Mouse (Mus musculus) hindbrain, embryonic 12.5 days (tissue): Measurements from ENCODE around the gene Aire. TPM values are rescaled to one million over a fixed set of nuclear protein-coding genes. Genes with fewer than 3 reads are reported as not detected.

Experiments used
- ATAC-seq: fragments of 200-750 bp; cut with Nextera tagmentation; 2 replicates; pipeline ENCODE4 v1.8.0; 2017; ENCODE audit warnings: moderate TSS enrichment; ENCODE audit not compliant: low FRiP score
- H3K27ac ChIP-seq: fragments of 300-500 bp; sonication (generic); 2 replicates; pipeline ENCODE4 v1.5.1; 2016; ENCODE audit warnings: mild to moderate bottlenecking
- H3K27me3 ChIP-seq: fragments of 300-500 bp; sonication (generic); 2 replicates; pipeline ENCODE4 v1.6.1; 2016; ENCODE audit warnings: mild to moderate bottlenecking
- H3K36me3 ChIP-seq: fragments of 300-500 bp; sonication (generic); 2 replicates; pipeline ENCODE4 v1.6.1; 2016; ENCODE audit warnings: mild to moderate bottlenecking
- H3K4me1 ChIP-seq: fragments of 300-500 bp; sonication (generic); 2 replicates; pipeline ENCODE4 v1.6.1; 2016
- H3K4me2 ChIP-seq: fragments of 300-500 bp; sonication (generic); replicated peaks from 2 replicates; pipeline ENCODE4 v1.6.1; 2016; ENCODE audit warnings: mild to moderate bottlenecking
- H3K4me3 ChIP-seq: fragments of 300-500 bp; sonication (generic); 2 replicates; pipeline ENCODE4 v1.5.1; 2016; ENCODE audit warnings: mild to moderate bottlenecking
- H3K9ac ChIP-seq: fragments of 300-500 bp; sonication (generic); 2 replicates; pipeline ENCODE4 v1.6.1; 2016; ENCODE audit warnings: mild to moderate bottlenecking, moderate library complexity
- H3K9me3 ChIP-seq: fragments of 300-500 bp; sonication (generic); replicated peaks from 2 replicates; pipeline ENCODE4 v1.6.1; 2016; ENCODE audit warnings: mild to moderate bottlenecking
- WGBS: fragments of 180-500 bp; shearing (Covaris S2); methylation state at CpG from one replicate; pipeline ENCODE4 v1.1.7; 2016; 5-methylcytosine and 5-hydroxymethylcytosine counted together
- polyA plus RNA-seq: library from polyadenylated mRNA; unstranded; fragments of >200 nt; fragmentation: Nextera tagmentation; extraction: Ambion mirVana; gene quantifications from 2 replicates; pipeline ENCODE4 v1.2.1, GENCODE M21; 2016

The Aire gene
- polyA plus RNA-seq, 1 experiment from 2014 or later, result 0.23 TPM

GRCm38 (mm10) chr10:78001796-78002195 lies 41.6 kb downstream of the Aire start:
- H3K4me2 ChIP-seq, result no peak overlapping the region
- peaks cover 8% of the 10 kb centered on the region for H3K4me1 ChIP-seq
- no peaks in the 10 kb centered on the region for H3K27me3 ChIP-seq
- H3K4me3 ChIP-seq, result no peak overlapping the region
- no peak for ATAC-seq
- 96% methylated on average over 11 of the region's 11 CpGs for WGBS
- no peaks in the 10 kb centered on the region for H3K9me3 ChIP-seq
- H3K9ac ChIP-seq, result no peak overlapping the region
- peaks cover 70% of the 10 kb centered on the region for H3K36me3 ChIP-seq
- no peak overlapping the region for H3K27ac ChIP-seq

GRCm38 (mm10) chr10:78000200-78000599 lies 43.2 kb downstream of the Aire start:
- H3K36me3 ChIP-seq, result peaks cover 86% of the 10 kb centered on the region
- 92% methylated on average over 5 of the region's 5 CpGs for WGBS

GRCm38 (mm10) chr10:77995639-77996038 lies 47.8 kb downstream of the Aire start:
- Histone ChIP-seq H3K9ac (no peak overlapping the region), H3K36me3 (peaks cover 92% of the 10 kb centered on the region), H3K27ac (no peak overlapping the region), H3K4me3 (no peak overlapping the region), H3K9me3 (no peaks in the 10 kb centered on the region), H3K27me3 (no peaks in the 10 kb centered on the region), H3K4me2 (no peak overlapping the region), H3K4me1 (no peaks in the 10 kb centered on the region)
- WGBS, result 98% methylated on average over 3 of the region's 3 CpGs
- no peak for ATAC-seq

More at GRCm38 (mm10) chr10:78000200-78000599, 43.2 kb downstream of the Aire start:
- Histone ChIP-seq H3K4me3 (no peak overlapping the region), H3K27me3 (no peaks in the 10 kb centered on the region), H3K9ac (no peak overlapping the region), H3K4me2 (no peak overlapping the region), H3K9me3 (no peaks in the 10 kb centered on the region), H3K27ac (no peak overlapping the region), H3K4me1 (no peaks in the 10 kb centered on the region)
- no peak for ATAC-seq

- H3K27ac ChIP-seq, result no peak overlapping the region
- no peak for ATAC-seq
- H3K4me2 ChIP-seq, result no peak overlapping the region
- no peaks in the 10 kb centered on the region for H3K4me1 ChIP-seq
- H3K36me3 ChIP-seq, result peaks cover 53% of the 10 kb centered on the region
- 78% methylated on average over 5 of the region's 5 CpGs for WGBS
- H3K9ac ChIP-seq, result no peak overlapping the region
- no peak overlapping the region for H3K4me3 ChIP-seq
- no peaks in the 10 kb centered on the region for H3K27me3 ChIP-seq
- no peaks in the 10 kb centered on the region for H3K9me3 ChIP-seq
Measured at GRCm38 (mm10) chr10:77985775-77986174, 57.6 kb downstream of the Aire start.

GRCm38 (mm10) chr10:77984660-77985059 lies 58.8 kb downstream of the Aire start:
- no peaks in the 10 kb centered on the region for H3K9me3 ChIP-seq
- H3K4me3 ChIP-seq, result no peak overlapping the region
- no peak overlapping the region for H3K9ac ChIP-seq
- H3K36me3 ChIP-seq, result peaks cover 48% of the 10 kb centered on the region
- ATAC-seq, result peak; percentile 34; the same call in 1 of the 2 replicates
- no peak overlapping the region for H3K4me2 ChIP-seq
- H3K27ac ChIP-seq, result no peak overlapping the region
- WGBS, result 3% methylated on average over 4 of the region's 4 CpGs
- H3K27me3 ChIP-seq, result no peaks in the 10 kb centered on the region
- H3K4me1 ChIP-seq, result peaks cover 1% of the 10 kb centered on the region; the same call in 1 of the 2 replicates

Other genes with a start within 250 kb of the Aire start
- gene Gm9639, start 248.5 kb downstream of the Aire start, polyA plus RNA-seq, result not detected in 2 replicates
- gene Gm19668, start 244.5 kb downstream of the Aire start, polyA plus RNA-seq, result not detected in 2 replicates
- not detected in 2 replicates for gene Gm9507, start 231.8 kb downstream of the Aire start, polyA plus RNA-seq
- gene Gm2696, start 228.9 kb downstream of the Aire start, polyA plus RNA-seq, result 0.31 TPM in 1 of 2 replicates, not detected in the other
- gene Krtap10-4, start 216.5 kb downstream of the Aire start, polyA plus RNA-seq, result not detected in 2 replicates
- not detected in 2 replicates for gene Krtap10-10, start 207.7 kb downstream of the Aire start, polyA plus RNA-seq
- gene Gm36176, start 196.8 kb downstream of the Aire start, polyA plus RNA-seq, result not detected in 2 replicates
- gene Gm10318, start 190.8 kb downstream of the Aire start, polyA plus RNA-seq, result not detected in 2 replicates
- gene Gm3285, start 181.6 kb downstream of the Aire start, polyA plus RNA-seq, result not detected in 2 replicates
- 6.8 and 7.4 TPM in 2 replicates for gene Lrrc3, start 141.1 kb downstream of the Aire start, polyA plus RNA-seq
- gene Trpm2, start 73.0 kb downstream of the Aire start, polyA plus RNA-seq, result 1.3 and 1.4 TPM in 2 replicates
- gene 1810043G02Rik, start 65.1 kb downstream of the Aire start, polyA plus RNA-seq, result 33.8 and 34.8 TPM in 2 replicates
- 118 and 132 TPM in 2 replicates for gene Pfkl, start 33.5 kb downstream of the Aire start, polyA plus RNA-seq
- 0.48 TPM in 1 of 2 replicates, not detected in the other for gene Dnmt3l, start 1.7 kb downstream of the Aire start, polyA plus RNA-seq
- gene Icosl, start 25.7 kb upstream of the Aire start, polyA plus RNA-seq, result 1.2 and 1.8 TPM in 2 replicates
- gene D10Jhu81e, start 126.2 kb upstream of the Aire start, polyA plus RNA-seq, result 20.1 and 24.4 TPM in 2 replicates
- gene Pwp2, start 141.5 kb upstream of the Aire start, polyA plus RNA-seq, result 20.9 and 21.2 TPM in 2 replicates
- gene Trappc10, start 201.0 kb upstream of the Aire start, polyA plus RNA-seq, result 23.4 and 26.0 TPM in 2 replicates